Mouse (Mus musculus) megakaryocyte progenitor cell, adult 5-6 weeks (primary cell): ENCODE results near the gene Ldlrad1. TPM values are rescaled to one million over a fixed set of nuclear protein-coding genes. Genes with fewer than 3 reads are reported as not detected.

Source experiments
- ATAC-seq: replicated peaks from 2 replicates; pipeline ENCODE4 v1.8.0; 2016; ENCODE audit warnings: mild to moderate bottlenecking, moderate TSS enrichment, inconsistent platforms; ENCODE audit not compliant: poor library complexity
- total RNA-seq, 2 experiments: library from RNA; stranded (forward) in 1 of 2; stranded (reverse) in 1 of 2; fragments of 157-497, 149-512 nt in 1 of 2; fragments of 200-1000 nt in 1 of 2; gene quantifications; 2 replicates each; pipeline versions ENCODE4 v1.2.3 to v1.2.4; 2015 to 2017

Ldlrad1 gene
- total RNA-seq (2015) (not detected in 2 replicates), total RNA-seq (2017) (not detected in 2 replicates)

DNA sequence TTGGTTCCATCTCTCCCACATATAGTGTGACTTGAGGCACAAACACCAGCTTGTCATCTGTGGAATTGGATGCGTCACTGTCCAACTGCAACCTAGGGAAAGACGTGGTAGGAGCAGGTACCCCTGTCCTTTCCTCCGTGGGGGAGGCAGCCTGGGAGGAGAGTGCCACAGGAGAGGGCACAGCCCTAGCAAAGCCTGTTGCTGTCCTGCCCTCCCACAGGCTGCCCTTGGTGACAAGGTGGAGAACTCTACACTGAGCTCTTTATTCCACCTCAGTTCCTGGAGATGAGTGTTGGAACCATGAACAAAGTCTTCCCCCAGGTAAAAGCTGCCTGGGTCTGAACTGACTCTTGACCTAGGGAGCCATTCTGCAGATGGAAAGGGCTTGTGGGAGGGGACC, at the start of gene Ldlrad1:
Gene Ldlrad1 (plus strand): TSS at position 301 of the 400 bp plus-strand sequence.
- no peak for ATAC-seq

- ATAC-seq, result no peak
Observed at GRCm38 (mm10) chr4:107160181-107160580, 48.8 kb upstream of the Ldlrad1 start.

- no peak for ATAC-seq
Observed at GRCm38 (mm10) chr4:107163341-107163740, 45.6 kb upstream of the Ldlrad1 start.

DNA sequence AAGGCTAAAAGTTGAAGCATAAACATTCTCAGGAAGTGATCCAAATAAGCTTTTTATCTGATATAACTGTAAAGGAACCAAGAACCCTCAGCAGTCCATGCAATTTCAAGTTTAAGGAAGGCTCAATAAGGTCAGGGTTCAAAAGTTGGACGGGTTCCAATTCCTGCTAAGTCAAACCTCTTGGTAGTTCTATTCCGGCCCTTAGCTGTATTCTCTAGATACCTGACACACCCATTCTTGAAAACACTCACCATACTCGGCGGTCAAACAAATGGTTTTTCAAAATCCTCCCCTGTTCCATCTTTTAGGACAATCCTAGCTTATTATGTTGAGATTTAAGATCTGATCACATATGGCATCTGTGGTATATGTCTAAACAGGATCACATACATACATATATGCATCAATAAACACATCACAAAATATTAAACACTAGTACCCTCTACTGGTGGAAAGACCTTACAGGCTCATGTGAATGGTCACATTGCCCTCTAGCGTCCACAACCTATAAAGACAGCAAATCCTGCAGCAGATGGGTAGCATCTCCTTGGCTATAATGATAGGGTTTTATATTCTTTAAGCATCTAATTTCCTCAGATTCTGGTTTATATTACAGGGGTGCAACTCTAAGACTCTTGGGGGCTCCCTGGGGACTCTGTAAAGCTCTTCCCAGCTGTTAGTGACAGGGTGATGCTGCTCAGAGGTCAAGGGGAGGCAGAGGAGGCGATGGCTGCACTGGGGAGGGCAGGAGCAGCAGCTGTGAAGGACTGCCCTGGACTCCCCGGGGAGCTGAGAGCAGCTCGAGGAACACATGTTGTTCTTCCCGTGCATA, 45.0 kb upstream of the Ldlrad1 start:
- peak; percentile 90 for ATAC-seq

GRCm38 (mm10) chr4:107166700-107167099, 42.3 kb upstream of the Ldlrad1 start:
- peak; percentile 15; the same call in 1 of the 2 replicates for ATAC-seq

GRCm38 (mm10) chr4:107167798-107168197, 41.2 kb upstream of the Ldlrad1 start:
- ATAC-seq, result peak; percentile 90

DNA sequence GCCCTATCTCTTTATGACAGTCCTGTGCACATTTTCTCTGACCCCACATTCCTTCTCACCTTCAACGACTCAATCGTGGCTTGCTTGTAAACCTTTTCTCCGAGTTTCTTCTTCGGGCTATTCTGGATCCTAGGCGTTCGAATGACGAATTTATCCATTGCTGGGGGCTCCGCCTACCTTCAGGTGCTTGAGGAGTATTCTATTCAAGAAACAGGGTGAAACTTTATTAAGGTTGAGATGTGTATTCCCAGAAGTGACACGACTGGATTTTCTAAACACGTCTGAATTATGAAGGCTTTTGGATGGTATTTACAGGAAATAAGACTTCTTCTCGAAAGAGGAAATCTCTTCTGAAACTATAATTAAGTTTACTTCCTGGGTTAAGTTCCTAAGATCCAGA, 31.5 kb upstream of the Ldlrad1 start:
- no peak for ATAC-seq

- ATAC-seq, result peak; percentile 80
Observed at GRCm38 (mm10) chr4:107178182-107178829, 30.7 kb upstream of the Ldlrad1 start, which contains the start of gene Tmem59. TSS of gene Tmem59 (plus strand) at chr4:107178399.

DNA sequence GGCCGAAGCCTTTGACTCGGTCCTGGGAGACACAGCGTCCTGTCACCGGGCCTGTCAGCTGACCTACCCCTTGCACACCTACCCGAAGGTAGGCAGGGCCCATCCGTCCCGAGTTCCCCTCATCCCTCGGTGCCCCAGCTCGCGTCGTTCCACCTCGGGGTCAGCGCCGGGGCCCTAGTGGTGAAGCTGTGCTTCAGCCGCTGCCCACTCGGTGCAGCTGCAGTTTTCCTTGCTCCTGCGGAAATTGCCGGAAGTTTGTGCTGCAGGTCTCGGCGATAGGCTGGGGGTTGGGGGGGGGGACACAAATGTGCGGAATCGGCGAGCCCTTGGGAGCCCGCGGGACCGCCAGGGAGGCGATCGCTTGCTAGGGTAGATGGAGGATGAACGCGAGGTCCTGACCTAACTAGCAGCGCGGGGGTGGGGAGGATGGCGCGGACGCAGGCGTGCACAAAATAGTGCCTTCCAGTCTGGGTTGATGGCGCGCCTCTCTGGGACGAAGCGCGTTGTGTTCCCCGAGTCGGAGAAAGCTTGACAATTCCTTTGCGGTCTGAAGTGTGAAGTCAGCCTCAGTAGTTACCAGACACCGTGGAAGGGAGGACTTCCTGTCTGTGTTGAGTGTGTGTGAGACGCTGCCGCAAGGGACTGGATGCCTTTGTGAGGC, 30.0 kb upstream of the Ldlrad1 start, which contains the start of gene Tceanc2:
Gene Tceanc2 (minus strand): TSS at position 287 of the 661 bp plus-strand sequence.
- ATAC-seq, result peak; percentile 19

GRCm38 (mm10) chr4:107179561-107179960, 29.4 kb upstream of the Ldlrad1 start:
- ATAC-seq, result no peak

DNA sequence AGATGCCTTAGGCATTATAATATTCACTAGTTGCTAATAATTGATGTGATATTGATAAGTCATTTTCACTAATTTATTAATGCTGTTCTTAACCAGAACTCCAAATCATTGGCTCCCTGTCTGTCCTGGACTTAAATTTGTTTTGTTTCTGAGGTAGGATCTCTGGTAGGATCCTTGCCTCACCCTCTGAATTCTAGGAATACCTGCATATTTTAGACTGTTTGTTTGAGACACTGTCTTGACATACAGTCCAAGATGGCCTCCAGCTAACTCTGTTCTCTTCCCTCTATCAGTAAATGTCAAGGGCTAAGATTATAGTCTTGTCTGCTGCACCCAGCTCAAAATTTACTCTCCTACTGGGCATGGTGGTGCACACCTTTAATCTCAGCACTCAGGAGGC, 28.2 kb upstream of the Ldlrad1 start:
- ATAC-seq, result no peak

DNA sequence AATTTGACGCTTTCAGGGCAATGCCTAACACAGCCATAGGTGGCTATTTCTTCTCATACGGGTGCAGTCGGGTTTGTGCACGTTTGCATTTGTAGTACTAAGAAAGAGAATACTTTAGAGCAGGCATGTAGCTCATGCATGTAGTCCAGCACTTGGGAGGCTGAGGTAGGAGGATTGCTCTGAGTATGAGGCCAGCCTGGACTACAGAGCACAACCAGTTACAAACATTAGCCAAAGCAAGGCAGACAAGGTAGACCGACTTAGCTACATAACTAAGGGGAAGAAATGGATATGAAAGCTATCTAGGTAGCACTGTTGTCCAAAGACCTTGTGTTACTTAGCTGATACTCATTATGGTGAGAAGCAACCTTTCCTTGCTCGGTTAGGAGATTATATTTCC, 27.1 kb upstream of the Ldlrad1 start:
- ATAC-seq, result no peak

- 0 out of 2 replicates have a peak, but pooled peaks have one; percentile 3 for ATAC-seq
Observed at GRCm38 (mm10) chr4:107182796-107183195, 26.2 kb upstream of the Ldlrad1 start.

- no peak for ATAC-seq
Observed at GRCm38 (mm10) chr4:107183203-107183602, 25.8 kb upstream of the Ldlrad1 start.

DNA sequence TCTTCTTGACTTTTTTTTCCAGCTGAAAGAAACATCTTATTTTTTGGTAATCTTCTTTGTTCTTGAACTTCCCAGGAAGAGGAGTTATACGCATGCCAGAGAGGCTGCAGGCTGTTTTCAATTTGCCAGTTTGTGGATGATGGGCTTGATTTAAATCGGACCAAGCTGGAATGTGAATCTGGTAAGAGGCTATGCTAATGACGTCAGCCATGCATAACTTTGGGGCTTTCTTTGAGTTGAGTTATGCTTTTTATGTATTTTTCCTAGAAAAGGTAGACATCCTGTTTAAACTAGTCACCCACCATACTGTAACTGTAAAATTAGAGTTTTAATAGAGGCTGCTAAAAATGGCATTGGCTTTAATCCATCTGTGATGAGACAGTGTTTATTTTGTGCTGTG, 23.3 kb upstream of the Ldlrad1 start:
- ATAC-seq, result no peak

DNA sequence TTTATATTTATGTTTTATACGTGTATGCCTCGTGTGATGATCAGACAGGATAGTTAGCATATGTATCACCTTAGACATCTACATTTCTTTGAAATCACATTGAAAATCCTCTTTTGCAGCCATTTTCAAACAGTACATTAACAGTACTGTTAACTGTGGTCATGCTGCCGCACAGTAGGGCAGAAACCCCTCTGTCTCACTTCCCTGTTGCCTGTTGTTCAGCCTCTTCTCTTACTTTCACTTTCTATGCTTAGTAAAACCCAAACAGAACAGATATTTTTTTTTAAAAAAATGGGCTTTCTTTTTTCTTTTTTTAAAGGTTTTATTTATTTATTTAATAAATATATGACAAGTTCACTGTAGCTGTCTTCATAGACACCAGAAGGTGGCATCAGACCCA, 15.1 kb upstream of the Ldlrad1 start:
- no peak for ATAC-seq

- ATAC-seq, result no peak
Observed at GRCm38 (mm10) chr4:107196454-107196853, 12.5 kb upstream of the Ldlrad1 start.

DNA sequence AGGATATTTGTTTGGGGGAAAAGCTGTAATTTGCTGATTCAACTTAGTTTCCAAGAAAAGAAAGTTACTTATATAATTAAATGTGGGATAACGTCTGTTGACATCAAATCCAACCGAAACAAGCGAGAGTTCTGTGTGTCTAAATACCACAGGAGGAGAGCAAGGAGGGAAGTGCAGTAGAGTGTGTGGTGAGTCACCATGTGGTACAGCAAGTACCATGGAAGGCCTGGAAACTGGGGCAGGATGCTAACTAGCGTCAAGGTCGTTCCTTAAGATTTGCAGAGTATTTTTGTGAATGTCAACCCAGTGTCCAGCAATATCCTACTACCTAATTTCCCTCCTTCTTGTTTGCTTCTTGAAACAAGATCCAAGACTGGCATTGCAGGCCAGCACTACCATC, 10.9 kb upstream of the Ldlrad1 start:
- ATAC-seq, result no peak

- ATAC-seq, result no peak
Observed at GRCm38 (mm10) chr4:107201779-107202178, 7.2 kb upstream of the Ldlrad1 start.

GRCm38 (mm10) chr4:107203001-107203400, 6.0 kb upstream of the Ldlrad1 start:
- ATAC-seq, result no peak

- no peak for ATAC-seq
Observed at GRCm38 (mm10) chr4:107207016-107207415, 2.0 kb upstream of the Ldlrad1 start.
